Mouse (Mus musculus) frontal cortex, adult 2 months (tissue): ENCODE measurements around the gene Aasdh. TPM values are rescaled to one million over a fixed set of nuclear protein-coding genes. Genes with fewer than 3 reads are reported as not detected.

ENCODE experiments used
- DNase-seq, 2 experiments: peaks; one replicate each; pipeline ENCODE4 v3.0.0; 2022; ENCODE audit warnings: low spot score in 1 of 2; ENCODE audit errors: extremely low spot score in 1 of 2
- polyA plus RNA-seq: library from polyadenylated mRNA; depleted of rRNA; stranded (reverse); fragments of >200 nt; gene quantifications from 2 replicates; pipeline ENCODE4 v1.2.3, GENCODE M21; 2012; rRNA removed

Gene Aasdh
- polyA plus RNA-seq = 25.1 and 28.7 TPM in 2 replicates

GRCm38 (mm10) chr5:76905405-76906154 lies at the start of gene Aasdh:
Gene Aasdh, minus strand, starts transcription at chr5:76905514.
- peak; percentile 79 to 97 for DNase-seq

GRCm38 (mm10) chr5:76954271-76954900 lies 49.1 kb upstream of the Aasdh start:
- no peak for DNase-seq

- no peak for DNase-seq
Measured at GRCm38 (mm10) chr5:76953794-76954193, 48.5 kb upstream of the Aasdh start.

GRCm38 (mm10) chr5:76952112-76953040 lies 47.1 kb upstream of the Aasdh start:
- no peak for DNase-seq

- peak; percentile 95 to 97 for DNase-seq
Measured at GRCm38 (mm10) chr5:76951106-76952027, 46.1 kb upstream of the Aasdh start, which contains the start of the genes Paics and Ppat. Gene Paics, plus strand, starts transcription at chr5:76951307. Gene Ppat, minus strand, starts transcription at chr5:76951578.

- no peak for DNase-seq
Measured at GRCm38 (mm10) chr5:76950343-76951105, 45.2 kb upstream of the Aasdh start.

GRCm38 (mm10) chr5:76947758-76948157 lies 42.4 kb upstream of the Aasdh start:
- no peak for DNase-seq

GRCm38 (mm10) chr5:76947142-76947541 lies 41.8 kb upstream of the Aasdh start:
- DNase-seq = no peak

- DNase-seq = no peak
Measured at GRCm38 (mm10) chr5:76945678-76946033, 40.3 kb upstream of the Aasdh start.

- DNase-seq = no peak
Measured at GRCm38 (mm10) chr5:76944965-76945677, 39.8 kb upstream of the Aasdh start.

- no peak for DNase-seq
Measured at GRCm38 (mm10) chr5:76942505-76942904, 37.2 kb upstream of the Aasdh start.

- no peak for DNase-seq
Measured at GRCm38 (mm10) chr5:76941975-76942374, 36.7 kb upstream of the Aasdh start.

GRCm38 (mm10) chr5:76939717-76940116 lies 34.4 kb upstream of the Aasdh start:
- no peak for DNase-seq

GRCm38 (mm10) chr5:76929180-76929877 lies 24.0 kb upstream of the Aasdh start:
- DNase-seq = no peak

GRCm38 (mm10) chr5:76928124-76928832 lies 23.0 kb upstream of the Aasdh start:
- DNase-seq = peak in 1 of 2 experiments; percentile 53

GRCm38 (mm10) chr5:76924296-76924695 lies 19.0 kb upstream of the Aasdh start:
- no peak for DNase-seq

- peak in 1 of 2 experiments; percentile 62 for DNase-seq
Measured at GRCm38 (mm10) chr5:76923428-76923827, 18.1 kb upstream of the Aasdh start.
